Mouse (Mus musculus) G1E-ER4 (cell line): Measurements from ENCODE around the gene Anapc16. TPM values are rescaled to one million over a fixed set of nuclear protein-coding genes. Genes with fewer than 3 reads are reported as not detected.

ENCODE experiments used
- GATA1 ChIP-seq: IDR thresholded peaks from one replicate; pipeline ENCODE4 v1.8.0; 2012; ENCODE audit warnings: low read length, inconsistent platforms
- polyA plus RNA-seq: library from polyadenylated mRNA; stranded (reverse); fragments of >175 nt; gene quantifications from 2 replicates; pipeline ENCODE4 v1.2.3, GENCODE M21; 2012

Gene Anapc16
- polyA plus RNA-seq, 1 experiment = 26.0 TPM

DNA sequence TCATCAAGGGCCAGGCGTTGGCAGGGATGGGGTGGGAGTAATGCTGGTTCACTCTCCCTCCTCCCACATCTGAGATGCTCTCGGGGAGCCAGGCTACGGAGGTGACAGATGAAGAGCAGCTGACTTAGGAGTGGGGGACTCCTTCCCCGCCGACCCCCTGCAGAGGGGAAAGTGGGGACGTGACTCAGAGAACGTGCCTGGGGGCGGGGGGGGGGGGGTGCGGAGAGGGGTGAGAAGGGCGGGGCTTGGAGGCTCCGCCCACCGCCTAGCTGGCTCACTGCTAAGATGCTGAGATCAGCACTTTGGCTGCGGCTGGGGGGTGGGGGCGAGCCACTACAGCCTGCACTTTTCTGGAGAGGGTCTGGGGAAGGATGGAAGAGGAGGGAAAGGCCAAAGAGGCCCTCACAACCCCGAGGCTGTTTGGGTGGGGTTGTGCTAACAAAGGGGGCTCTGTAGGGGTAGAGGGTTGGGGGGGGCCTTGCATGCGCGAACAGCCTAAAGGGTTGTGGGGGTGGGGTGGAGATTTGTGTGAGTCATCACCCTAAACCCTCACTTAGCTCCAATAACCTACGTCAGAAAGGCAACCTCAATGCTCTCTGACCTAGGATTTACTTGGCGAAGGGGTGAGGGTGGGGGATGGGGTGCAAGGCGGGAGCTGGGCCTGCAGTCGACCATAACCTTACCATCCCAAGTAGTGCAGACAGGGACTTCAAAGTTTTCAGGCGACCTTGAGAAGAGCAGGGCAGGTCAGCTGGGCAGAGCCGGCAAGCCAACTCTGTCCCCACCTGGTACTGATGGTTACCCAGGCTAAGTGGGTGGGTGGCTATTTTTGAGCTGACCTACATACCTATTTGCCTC is 38.2 kb downstream of the Anapc16 start:
- no peak for TF ChIP-seq GATA1

DNA sequence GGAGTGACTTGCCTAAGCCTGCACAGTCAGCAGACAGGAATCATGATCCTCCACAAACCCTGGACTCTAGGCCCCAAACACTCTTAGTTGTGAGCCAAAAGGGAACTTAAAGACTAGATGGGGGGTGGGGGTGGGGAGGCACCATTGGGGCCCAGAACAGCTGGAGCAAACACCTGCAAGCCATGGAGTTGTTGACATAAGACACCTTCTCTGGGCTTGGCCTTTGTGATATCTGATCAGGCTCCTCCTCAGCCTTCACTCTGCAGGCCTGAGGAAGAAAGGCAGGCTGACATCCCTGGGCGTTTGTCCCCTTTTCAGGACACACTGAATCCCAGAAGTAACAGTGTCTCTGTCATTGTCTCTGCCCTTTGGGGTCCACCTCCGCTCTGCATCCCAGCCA is 39.3 kb downstream of the Anapc16 start:
- TF ChIP-seq GATA1 = no peak

DNA sequence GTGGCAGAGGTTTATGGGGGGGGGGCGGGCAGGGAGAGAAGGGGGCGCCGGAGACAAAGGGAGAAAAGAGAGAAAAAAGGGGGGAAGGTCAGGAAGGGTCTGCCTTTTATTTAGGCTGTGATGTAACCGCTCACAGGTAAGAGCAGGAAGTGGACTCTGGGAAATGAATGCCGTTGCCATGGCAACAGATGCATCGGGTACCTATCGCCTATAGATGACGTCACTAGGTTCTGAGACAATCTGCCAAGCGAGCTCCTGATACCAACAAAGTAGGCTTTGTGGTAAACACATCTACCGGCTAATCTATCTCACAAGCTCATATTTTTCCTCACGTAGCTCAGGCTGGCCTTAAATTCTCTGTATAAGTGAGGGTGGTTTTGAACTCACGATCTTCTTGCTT is 43.4 kb downstream of the Anapc16 start:
- TF ChIP-seq GATA1 = no peak

DNA sequence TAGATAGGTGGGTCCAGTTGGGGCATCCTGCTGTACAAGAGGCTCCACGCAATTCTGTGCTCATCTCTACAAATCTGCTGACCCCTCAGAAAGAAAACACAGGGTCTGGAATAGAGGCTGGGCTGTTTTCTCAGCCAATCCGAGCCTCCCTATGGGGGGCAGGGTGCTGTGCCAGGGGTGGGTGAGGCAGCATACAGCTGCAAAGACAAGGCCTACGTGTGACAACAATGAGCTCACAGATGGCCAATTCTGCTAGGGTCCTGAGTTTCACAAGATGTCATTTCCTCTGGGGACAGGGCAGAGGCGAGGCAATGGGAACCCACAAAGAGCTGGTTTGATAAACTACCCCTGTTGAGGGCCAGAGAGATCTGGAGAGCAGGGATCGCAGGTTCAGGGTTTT is 44.5 kb downstream of the Anapc16 start:
- TF ChIP-seq GATA1 = no peak

DNA sequence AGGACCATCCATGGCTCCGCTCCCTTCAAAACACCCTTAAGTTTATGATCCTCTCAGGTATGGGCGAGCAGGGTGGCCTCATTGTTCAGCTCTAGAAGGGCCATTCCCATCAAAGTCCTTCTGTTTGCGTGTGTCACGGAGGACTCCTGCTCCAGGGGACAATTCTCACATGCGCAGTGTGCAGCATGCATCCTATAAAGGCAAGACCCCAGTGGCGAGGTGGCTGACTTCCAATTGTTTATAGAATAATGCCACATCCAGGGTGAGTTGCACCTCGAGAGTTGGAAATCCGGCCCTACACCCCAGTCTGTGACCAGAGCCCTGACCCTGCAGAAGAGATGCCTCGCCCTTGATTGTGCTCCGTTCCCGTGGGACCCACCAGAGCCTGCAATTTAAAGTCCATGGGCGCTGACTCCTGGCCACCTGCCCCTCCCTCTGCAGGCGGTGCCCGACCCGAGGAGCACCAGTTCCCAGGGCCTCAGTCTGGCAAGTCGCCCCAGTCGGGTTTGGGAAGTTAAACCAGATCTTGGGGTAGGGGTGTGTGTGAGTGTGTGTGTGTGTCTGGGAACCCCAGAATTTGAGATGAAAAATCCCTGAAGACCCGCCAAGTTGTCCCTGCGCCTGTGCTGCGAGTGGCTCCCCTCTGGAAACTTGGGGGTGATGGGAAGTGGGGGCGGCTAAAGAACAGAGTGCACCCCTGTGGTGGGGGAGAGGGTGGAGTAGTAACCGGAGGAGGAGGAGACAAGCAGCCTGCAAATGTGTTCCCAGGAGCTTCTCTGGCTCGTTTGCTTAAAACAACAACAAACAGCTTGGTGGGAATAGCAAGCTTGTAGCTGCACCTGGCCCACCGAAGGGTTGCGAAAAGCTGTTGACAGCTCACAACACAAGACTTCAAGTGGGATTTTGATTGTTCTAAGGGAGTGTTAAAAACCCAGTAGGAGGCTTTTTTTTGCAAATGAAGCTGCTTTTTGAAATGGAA is 45.5 kb downstream of the Anapc16 start:
- TF ChIP-seq GATA1 = no peak

DNA sequence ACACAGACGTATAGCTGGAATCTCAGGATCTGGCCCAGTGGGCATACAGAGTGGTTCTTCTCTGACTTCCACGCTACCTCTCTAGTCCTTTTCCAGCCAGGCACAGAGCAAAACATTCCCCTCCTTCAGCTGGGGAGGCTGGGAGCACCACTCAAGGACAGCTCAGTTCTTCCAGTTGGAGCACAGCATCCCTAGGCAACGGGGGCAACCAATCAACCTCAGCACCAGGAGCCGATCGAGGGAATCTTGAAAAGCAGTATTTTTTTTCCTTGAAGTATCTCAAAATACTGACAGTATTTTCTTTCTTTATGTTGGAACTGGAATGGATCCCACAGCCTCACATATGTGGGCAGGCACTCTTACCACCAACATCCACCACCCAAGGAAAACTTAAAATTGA is 46.3 kb downstream of the Anapc16 start:
- TF ChIP-seq GATA1 = no peak

DNA sequence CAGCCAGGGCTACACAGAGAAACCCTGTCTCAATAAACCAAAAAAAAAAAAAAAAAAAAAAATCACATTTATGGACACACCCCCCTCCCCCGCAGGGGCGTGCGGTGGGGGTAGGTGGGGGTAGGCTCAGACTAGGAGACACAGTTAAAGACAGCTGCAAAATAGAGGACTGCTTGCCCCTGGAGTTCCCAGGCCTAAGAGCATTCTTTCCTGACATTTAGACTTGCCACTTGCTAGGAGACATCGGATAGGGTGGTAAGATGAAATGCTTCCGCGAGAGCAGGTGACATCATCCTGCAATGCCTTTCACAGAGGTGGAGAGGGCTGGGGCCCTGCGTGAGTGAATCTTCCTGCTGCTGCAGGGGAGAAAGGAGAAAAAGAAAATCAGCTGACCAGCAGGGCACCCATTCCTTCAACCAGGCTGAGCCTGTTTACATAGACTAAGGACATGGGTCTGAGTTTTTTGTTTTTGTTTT is 49.3 kb downstream of the Anapc16 start:
- no peak for TF ChIP-seq GATA1

DNA sequence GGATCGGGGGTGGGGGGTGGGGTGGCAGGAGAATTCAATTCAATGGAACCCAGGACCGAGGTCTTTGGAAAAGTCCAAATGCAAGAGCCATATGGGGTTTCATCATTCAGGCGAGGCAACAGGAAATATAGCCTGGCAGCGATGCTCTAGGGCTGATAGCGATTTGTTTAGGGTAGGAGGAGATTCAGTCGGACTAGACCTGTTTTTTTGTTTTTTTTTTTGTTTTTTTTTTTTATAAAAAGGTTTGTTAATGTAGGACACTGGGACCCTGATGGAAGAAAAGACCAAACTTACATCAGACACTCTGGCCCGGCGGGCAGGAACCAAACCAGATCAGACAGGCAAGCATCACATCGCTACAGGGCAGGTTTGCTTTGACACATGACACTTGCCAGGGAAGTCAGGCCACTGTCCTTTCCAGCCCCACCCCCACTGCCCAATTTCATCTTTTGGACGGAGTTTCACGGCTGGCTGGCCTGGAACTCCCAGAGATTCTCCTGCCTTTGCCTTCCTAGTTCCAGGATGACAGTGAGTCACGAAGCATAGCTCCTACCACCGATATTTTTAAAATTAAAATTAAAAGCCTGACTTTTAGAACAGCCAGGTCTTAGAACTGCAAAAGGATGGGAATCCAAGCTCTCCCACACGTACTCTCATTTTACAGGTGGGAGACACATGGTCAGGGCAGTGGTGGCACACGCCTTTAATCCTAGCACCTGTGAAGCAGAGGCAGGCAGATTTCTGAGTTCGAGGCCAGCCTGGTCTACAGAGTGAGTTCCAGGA is 50.0 kb downstream of the Anapc16 start:
- no peak for TF ChIP-seq GATA1

DNA sequence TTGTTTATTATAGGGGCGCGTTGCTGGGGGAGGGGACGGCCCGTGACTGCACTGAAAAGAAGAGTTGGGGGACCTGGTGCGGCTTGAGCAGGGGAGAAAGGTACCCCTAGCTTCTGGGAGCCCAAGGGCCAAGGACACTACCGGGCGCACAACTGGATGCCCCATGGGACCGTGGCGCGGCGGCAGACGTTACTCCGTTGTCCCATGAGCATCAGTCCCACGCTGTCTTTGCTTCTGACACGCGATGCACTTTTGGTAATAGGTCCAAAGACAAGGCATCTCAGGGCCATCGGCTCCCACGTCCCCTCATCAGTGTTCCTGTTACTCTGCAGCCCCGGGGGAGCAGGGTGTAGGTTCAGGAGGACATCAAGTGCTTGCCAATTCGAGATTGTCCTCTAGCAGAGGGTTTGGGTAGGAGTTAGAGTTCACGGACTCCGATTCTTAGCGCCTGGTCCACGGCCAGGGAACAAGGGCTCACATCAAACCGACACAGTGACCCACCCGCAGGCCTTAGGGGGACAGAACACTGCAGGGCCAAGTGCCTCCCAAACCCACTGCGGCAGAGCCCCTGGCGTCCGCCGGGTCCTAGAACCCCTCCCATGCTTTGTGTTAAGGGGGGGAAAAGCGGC is 50.7 kb downstream of the Anapc16 start:
- TF ChIP-seq GATA1 = no peak

DNA sequence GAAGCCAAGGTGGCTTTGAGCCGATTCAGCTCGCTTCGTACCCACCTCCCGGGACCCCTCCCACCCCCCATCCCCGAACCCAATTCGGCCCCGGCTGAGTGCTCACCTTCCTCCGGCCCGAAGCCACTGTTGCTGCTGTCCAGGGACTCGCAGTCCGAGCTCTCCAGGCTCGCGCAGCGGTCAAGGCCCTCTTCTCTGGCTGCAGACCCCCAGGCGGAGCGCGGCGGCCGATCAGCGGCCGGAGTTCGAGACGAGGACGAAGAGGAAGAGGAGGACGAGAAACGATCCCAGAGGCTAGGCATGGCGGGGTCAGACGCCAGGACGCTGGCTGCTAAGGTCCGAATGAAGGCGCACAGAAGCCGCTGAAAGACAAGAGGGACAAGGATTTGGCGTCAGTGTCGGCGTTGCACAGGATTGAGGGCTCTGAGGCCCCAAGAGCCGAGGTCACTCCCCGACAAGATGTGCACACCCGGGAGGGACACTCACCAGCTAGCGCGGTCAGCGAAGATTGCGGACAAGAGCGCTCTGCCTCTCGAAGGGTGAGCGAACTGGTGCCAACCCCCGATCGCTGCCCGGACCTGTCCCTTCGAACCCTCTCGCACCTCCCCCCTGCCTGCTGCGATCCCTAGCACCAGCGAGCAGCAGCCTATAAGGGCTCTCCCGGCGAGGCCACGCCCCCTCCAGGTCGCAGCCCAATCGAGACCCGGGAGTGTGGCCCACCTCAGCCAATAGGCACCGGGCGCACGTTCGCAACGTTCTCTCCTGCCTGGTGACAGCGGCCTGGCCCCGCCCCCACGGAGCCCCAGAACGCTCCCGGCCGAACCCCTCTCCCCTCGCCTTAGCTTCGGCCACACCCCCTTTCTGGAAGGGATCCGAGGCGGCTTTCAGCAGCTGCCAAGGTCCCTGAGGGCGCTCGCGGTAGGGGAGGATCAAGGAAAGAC is 51.5 kb downstream of the Anapc16 start, which contains the start of gene Ddit4:
Gene Ddit4, minus strand, starts transcription at position 624 of the 941 bp plus-strand sequence.
- no peak for TF ChIP-seq GATA1

DNA sequence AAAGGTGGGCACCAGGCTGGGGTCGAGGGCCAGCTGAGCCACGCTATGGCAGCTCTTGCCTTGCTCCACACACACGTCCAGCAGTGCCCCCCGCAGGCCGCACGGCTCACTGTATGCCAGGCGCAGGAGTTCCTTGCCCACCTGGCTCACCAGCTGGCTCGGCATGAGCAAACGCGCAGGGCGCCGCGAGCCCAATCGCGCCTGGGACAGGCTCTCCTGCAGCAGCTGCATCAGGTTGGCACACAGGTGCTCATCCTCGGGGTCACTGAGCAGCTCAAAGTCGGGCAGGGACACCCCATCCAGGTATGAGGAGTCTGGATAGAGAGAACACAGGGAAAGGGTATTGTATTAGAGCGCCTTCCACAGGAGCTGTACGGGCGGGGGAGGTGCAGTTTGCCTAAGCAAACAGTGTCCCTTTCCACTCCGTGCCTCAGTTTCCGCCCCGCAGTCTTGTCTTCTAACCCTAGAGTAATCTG is 52.2 kb downstream of the Anapc16 start:
- TF ChIP-seq GATA1 = no peak

DNA sequence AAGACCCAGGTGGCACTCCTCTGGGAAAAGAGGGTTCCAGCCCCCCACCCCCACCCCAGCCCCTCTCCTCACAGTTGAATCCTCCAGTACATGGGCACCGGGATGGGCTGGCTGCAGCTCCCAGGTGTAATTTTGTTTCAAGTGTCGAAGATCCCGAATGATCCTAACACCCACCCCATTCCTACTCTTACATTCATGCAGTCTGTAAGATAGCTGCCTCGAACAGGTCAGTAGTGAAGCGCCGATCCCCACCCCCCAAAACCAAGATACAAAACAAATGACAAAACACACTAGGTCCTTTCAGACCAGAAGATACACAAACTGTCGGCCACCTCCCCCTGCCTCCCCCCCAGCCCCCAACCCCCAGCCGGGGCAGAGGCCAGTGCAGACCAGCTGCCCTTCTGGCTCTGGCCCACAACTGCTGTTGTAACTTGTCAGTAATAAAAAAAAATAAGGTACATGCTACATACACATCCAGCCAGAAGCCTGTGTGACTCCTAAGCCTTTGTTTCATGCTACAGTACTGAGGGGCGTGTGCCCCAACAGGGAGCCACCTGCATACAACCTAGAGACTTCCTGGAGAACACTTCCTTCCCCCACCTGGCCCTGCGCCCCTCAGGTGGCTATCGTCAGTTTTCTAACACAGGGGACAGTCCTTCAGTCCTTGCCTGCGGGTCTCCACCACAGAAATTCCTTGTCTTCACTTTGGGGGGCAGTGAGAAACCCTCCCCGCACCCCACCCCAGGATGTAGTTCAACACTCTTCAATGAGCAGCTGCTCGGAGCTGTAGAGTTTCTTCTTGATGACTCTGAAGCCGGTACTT is 52.9 kb downstream of the Anapc16 start:
- TF ChIP-seq GATA1 = no peak

DNA sequence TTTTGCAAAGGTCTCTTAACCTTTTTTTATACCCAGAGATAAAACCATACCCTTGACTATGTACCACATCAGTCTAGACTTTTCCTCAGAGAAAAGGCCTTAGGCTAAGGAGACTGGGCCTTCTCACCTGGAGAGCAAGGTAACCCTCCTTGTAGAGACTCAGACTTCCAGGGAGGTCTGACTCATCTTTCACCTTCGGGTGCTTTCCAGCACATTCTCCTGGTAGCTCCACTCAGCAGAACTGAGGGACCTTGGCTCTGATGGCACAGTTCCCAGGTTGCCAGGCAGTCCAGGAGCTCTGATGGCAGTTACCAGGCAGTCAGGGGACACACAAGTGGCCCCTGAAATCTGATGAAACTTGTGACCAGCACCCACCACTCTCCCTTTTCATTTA is 53.7 kb downstream of the Anapc16 start:
- TF ChIP-seq GATA1 = no peak
